Mouse (Mus musculus) cortical plate, adult 2 months (tissue): Measurements from ENCODE around the gene Mapkap1. TPM values are rescaled to one million over a fixed set of nuclear protein-coding genes. Genes with fewer than 3 reads are reported as not detected.

Experiments
- H3K27ac ChIP-seq: fragments of 200-500 bp; 2 replicates; pipeline ENCODE4 v1.5.1; 2012; ENCODE audit warnings: low read length, control low read depth, inconsistent platforms; ENCODE audit not compliant: insufficient read depth
- H3K4me1 ChIP-seq: fragments of 200-500 bp; 2 replicates; pipeline ENCODE4 v1.6.1; 2011; ENCODE audit warnings: low read length; ENCODE audit not compliant: control insufficient read depth, insufficient read depth
- H3K4me3 ChIP-seq: fragments of 200-500 bp; 2 replicates; pipeline ENCODE4 v1.5.1; 2011; ENCODE audit warnings: mild to moderate bottlenecking, low read length, control low read depth; ENCODE audit not compliant: insufficient read depth
- CTCF ChIP-seq: fragments of 200-500 bp; IDR thresholded peaks from 2 replicates; pipeline ENCODE4 v1.5.1; 2011; ENCODE audit warnings: mild to moderate bottlenecking, control low read depth, low read length; ENCODE audit not compliant: insufficient read depth; ENCODE audit errors: extremely low read depth
- POLR2A ChIP-seq: fragments of 200-500 bp; IDR thresholded peaks from 2 replicates; pipeline ENCODE4 v1.6.1; 2011; ENCODE audit warnings: mild to moderate bottlenecking, low read length, control low read depth; ENCODE audit not compliant: insufficient read depth; ENCODE audit errors: extremely low read depth
- polyA plus RNA-seq: library from polyadenylated mRNA; depleted of rRNA; stranded (reverse); fragments of >200 nt; gene quantifications from 2 replicates; pipeline ENCODE4 v1.2.3, GENCODE M21; 2012

The Mapkap1 gene
- polyA plus RNA-seq, 1 experiment = 53.0 TPM

DNA sequence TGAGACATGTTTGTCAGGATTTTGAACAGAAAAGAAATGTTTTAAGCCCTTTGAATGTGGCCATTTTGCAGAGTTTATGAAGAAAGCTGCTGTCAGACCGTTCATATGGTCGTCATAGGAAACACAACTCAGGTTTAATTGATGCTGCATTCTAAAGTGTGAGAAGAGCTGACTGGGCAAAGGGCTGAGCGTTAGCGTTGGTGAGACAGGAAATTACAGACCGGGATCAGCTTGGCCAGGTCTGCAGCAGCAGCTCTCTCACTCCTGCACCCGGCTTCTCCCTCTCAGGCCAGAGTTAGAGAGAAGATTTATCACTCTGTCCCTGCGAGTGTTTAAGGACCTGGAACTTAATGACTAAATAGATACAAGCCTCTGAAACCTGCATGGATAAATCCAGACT is 194.2 kb downstream of the Mapkap1 start:
- TF ChIP-seq CTCF = no peak
- H3K4me1 ChIP-seq = no peaks in the 10 kb centered on the region
- H3K4me3 ChIP-seq = no peak overlapping the region
- no peak overlapping the region for H3K27ac ChIP-seq

DNA sequence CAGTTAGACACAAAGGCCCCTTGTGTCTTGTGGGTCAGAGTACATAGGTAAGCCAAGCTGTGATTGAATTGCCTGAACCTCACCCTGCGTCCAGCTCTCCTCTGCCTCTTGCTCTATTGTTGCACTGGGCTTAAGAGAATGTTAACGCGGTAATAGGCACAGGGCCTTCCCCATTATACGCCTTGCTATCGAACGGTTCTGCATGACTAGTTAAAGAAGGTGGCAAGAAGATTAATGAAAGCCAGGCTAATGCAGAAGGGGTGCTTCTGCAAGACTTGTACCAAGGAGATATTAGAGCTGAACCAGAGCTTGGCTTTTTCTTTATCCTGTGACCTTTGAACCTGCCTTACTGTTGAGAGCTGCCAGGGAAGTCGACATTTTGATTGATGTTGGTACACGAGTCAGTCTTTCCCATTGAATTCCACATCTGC is 195.6 kb downstream of the Mapkap1 start:
- no peak for TF ChIP-seq CTCF
- TF ChIP-seq POLR2A = no peak
- Histone ChIP-seq H3K27ac (no peak overlapping the region), H3K4me1 (no peaks in the 10 kb centered on the region), H3K4me3 (no peak overlapping the region)

DNA sequence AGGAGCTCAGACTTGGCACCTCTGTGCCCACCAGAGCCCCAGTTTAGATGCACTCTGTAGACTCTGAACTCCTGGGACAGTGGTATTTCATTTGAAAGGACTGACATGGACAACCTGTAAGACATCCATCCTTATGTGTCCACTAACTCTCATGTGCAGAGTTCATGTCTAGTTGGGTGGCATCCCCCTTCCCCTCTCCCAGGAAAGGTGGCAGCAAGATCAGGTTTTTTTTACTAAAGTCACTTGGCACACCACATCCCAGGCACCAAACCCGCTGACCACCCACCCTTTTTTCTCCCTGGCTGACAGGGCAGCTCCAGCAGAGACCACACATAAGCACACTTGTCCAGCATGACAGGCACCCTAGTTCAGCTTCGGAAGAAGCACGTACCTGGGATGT is 196.3 kb downstream of the Mapkap1 start:
- TF ChIP-seq CTCF (no peak), POLR2A (no peak)
- H3K4me1 ChIP-seq = no peaks in the 10 kb centered on the region
- no peak overlapping the region for H3K27ac ChIP-seq
- H3K4me3 ChIP-seq = no peak overlapping the region

DNA sequence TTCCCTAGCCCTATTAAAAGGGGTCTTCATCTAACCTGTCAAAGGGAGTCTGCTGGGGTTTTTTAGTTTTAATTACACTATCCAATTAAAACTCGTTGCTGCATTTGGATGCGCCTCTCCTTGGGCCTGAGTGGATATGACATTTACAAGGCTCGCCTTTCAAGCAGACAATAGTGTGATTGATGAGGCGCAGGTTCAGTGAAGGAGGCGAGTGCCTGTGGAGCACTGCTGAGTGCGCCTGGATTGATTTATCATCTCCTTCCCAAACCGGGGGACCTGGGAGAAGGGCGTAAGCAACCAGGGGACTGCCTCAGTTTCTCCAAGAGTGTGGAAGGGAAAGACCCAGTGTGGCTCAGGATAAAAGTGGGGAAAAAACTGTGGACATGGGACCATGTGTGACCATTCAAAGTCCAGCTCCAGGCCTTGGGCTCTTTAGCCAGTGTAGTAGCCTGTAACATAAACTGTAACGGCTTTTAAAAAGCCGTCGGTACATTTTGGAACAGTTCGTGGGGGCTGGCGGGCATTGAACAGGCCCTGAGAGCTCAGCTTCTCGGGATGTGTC is 197.2 kb downstream of the Mapkap1 start:
- TF ChIP-seq CTCF = no peak
- no peaks in the 10 kb centered on the region for H3K4me1 ChIP-seq
- no peak overlapping the region for H3K27ac ChIP-seq
- H3K4me3 ChIP-seq = no peak overlapping the region

- no peak overlapping the region for H3K4me3 ChIP-seq
- TF ChIP-seq POLR2A = no peak
- no peak for TF ChIP-seq CTCF
- no peaks in the 10 kb centered on the region for H3K4me1 ChIP-seq
- no peak overlapping the region for H3K27ac ChIP-seq
Measured at GRCm38 (mm10) chr2:34605040-34605439, 198.5 kb downstream of the Mapkap1 start.

- no peak overlapping the region for H3K4me3 ChIP-seq
- TF ChIP-seq CTCF (no peak), POLR2A (no peak)
- no peaks in the 10 kb centered on the region for H3K4me1 ChIP-seq
- H3K27ac ChIP-seq = no peak overlapping the region
Measured at GRCm38 (mm10) chr2:34608917-34609316, 202.3 kb downstream of the Mapkap1 start.

GRCm38 (mm10) chr2:34609516-34609915 is 202.9 kb downstream of the Mapkap1 start:
- Histone ChIP-seq H3K27ac (no peak overlapping the region), H3K4me3 (no peak overlapping the region), H3K4me1 (no peaks in the 10 kb centered on the region)
- no peak for TF ChIP-seq CTCF
- TF ChIP-seq POLR2A = no peak

DNA sequence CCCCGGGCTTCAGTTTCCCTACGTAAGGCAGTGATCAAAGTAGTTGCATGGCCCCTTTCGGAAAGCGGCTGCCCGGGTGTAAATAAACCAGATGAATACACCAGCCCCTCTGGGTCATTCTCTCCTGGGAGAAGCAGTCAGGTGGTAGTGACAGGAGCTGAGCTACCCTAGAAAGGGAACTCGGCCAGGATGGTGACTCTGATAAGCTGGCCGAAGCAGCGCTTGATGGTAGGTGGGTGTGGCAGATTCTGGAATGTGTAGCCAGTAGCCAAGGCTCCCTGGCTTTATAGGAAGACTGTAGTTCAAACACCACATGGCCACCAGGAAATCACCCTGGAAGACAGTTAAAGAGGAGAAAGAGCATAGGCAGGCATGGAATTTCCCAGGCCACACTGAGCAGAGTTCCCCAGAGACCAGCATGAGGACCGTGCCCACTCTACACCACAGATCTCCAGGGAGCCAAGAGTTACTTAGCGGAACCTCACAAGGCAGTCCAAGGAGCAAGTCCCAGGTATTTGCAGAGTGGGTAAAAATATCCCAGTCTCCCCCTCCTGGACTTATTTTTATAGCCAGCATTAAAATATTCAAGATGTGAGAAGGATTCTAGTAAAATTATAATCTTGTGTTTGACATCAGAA is 214.3 kb downstream of the Mapkap1 start:
- no peaks in the 10 kb centered on the region for H3K4me1 ChIP-seq
- TF ChIP-seq CTCF = no peak
- TF ChIP-seq POLR2A = no peak
- no peak overlapping the region for H3K4me3 ChIP-seq
- no peak overlapping the region for H3K27ac ChIP-seq

DNA sequence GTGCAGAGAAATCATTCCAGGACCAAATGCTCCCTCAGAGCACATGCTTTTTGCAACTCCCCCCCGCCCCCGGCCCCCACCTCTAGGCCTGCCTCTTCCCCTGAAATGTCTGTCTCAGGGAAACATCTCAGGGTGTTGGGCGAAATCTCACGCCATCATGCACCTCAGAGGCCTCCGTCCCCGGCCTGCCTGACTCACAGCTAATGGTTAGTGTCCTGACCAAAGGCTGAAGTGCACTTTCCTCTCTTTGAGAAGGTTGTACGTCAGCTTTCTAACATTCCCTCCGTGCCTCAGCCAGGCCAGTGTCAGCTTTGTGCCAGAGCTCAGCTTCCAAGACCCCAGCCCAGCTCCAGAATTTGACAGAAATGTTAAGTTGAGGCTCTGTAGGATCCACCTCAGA is 214.9 kb downstream of the Mapkap1 start:
- Histone ChIP-seq H3K27ac (no peak overlapping the region), H3K4me1 (no peaks in the 10 kb centered on the region), H3K4me3 (no peak overlapping the region)
- TF ChIP-seq CTCF (no peak), POLR2A (no peak)

DNA sequence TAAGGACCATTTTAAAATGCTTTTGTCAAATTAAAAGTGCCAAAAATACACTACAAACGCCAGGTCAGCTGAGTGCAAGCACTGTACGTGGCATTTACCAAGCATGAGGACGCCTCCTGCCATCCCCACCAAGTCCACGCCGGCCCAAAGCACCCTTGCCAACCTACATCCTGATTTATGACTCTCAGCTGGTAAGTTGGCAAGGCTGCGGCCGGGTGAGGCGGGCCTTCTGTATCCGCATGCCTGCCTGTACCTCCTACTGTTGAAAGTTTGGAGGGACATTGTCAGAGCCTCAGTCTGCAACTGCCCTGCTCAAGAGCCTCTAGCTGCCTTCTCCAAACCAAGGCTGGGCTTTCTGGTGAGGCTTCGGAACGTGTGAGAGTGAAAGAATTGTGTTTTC is 215.9 kb downstream of the Mapkap1 start:
- TF ChIP-seq POLR2A (no peak), CTCF (no peak)
- H3K4me3 ChIP-seq = no peak overlapping the region
- no peak overlapping the region for H3K27ac ChIP-seq
- H3K4me1 ChIP-seq = no peaks in the 10 kb centered on the region

GRCm38 (mm10) chr2:34623181-34623580 is 216.6 kb downstream of the Mapkap1 start:
- Histone ChIP-seq H3K27ac (no peak overlapping the region), H3K4me3 (no peak overlapping the region), H3K4me1 (no peaks in the 10 kb centered on the region; the same call in 1 of the 2 replicates)
- no peak for TF ChIP-seq POLR2A
- no peak for TF ChIP-seq CTCF
